Mouse (Mus musculus): Measurements from ENCODE around the gene Shisa2. TPM values are rescaled to one million over a fixed set of nuclear protein-coding genes. Genes with fewer than 3 reads are reported as not detected.
A peak's percentile ranks its signal among the peaks of the same experiment; 100 is the strongest.

Shisa2 gene
- polyA plus RNA-seq (2012) = not detected in 2 replicates

GRCm38 (mm10) chr14:59625158-59625805 lies at the start of gene Shisa2:
TSS of gene Shisa2 (plus strand) at chr14:59625308.
- Histone ChIP-seq H3K4me1 (ENCODE audit: control insufficient read depth) (no peaks in the 10 kb centered on the region), H3K4me3 (replicated peaks) (peak within 1 kb of the TSS; percentile 41), H3K36me3 (ENCODE audit: control insufficient read depth) (no peaks in the 10 kb centered on the region), H3K9me3 (ENCODE audit: control insufficient read depth, low read length) (no peaks in the 10 kb centered on the region), H3K27me3 (ENCODE audit: control insufficient read depth) (peaks cover 32% of the 10 kb centered on the region)
- no peak for TF ChIP-seq GATA1 (IDR thresholded peaks at IDR 0.05; ENCODE audit: low read length)
- TF ChIP-seq TAL1 (IDR thresholded peaks at IDR 0.05; ENCODE audit: low read length) = no peak

GRCm38 (mm10) chr14:59576385-59576784 lies 48.7 kb upstream of the Shisa2 start:
- Histone ChIP-seq H3K9me3 (ENCODE audit: control insufficient read depth, low read length) (no peaks in the 10 kb centered on the region), H3K4me1 (ENCODE audit: control insufficient read depth) (no peaks in the 10 kb centered on the region), H3K4me3 (replicated peaks) (no peak overlapping the region), H3K27me3 (ENCODE audit: control insufficient read depth) (no peaks in the 10 kb centered on the region), H3K36me3 (ENCODE audit: control insufficient read depth) (peaks cover 51% of the 10 kb centered on the region)
- TF ChIP-seq TAL1 (IDR thresholded peaks at IDR 0.05; ENCODE audit: low read length) (no peak), GATA1 (IDR thresholded peaks at IDR 0.05; ENCODE audit: low read length) (no peak)

- no peak for TF ChIP-seq GATA1 (IDR thresholded peaks at IDR 0.05; ENCODE audit: low read length)
- TF ChIP-seq TAL1 (IDR thresholded peaks at IDR 0.05; ENCODE audit: low read length) = no peak
- no peaks in the 10 kb centered on the region for H3K9me3 ChIP-seq (ENCODE audit: control insufficient read depth, low read length)
- no peak overlapping the region for H3K4me3 ChIP-seq (replicated peaks)
- H3K36me3 ChIP-seq (ENCODE audit: control insufficient read depth) = peaks cover 74% of the 10 kb centered on the region
- H3K4me1 ChIP-seq (ENCODE audit: control insufficient read depth) = no peaks in the 10 kb centered on the region
- no peaks in the 10 kb centered on the region for H3K27me3 ChIP-seq (ENCODE audit: control insufficient read depth)
Measured at GRCm38 (mm10) chr14:59590614-59591013, 34.5 kb upstream of the Shisa2 start.

GRCm38 (mm10) chr14:59591901-59592300 lies 33.2 kb upstream of the Shisa2 start:
- Histone ChIP-seq H3K4me3 (replicated peaks) (no peak overlapping the region), H3K4me1 (ENCODE audit: control insufficient read depth) (peaks cover 8% of the 10 kb centered on the region), H3K36me3 (ENCODE audit: control insufficient read depth) (peaks cover 64% of the 10 kb centered on the region), H3K27me3 (ENCODE audit: control insufficient read depth) (no peaks in the 10 kb centered on the region), H3K9me3 (ENCODE audit: control insufficient read depth, low read length) (no peaks in the 10 kb centered on the region)
- TF ChIP-seq GATA1 (IDR thresholded peaks at IDR 0.05; ENCODE audit: low read length) = no peak
- no peak for TF ChIP-seq TAL1 (IDR thresholded peaks at IDR 0.05; ENCODE audit: low read length)

GRCm38 (mm10) chr14:59592593-59592992 lies 32.5 kb upstream of the Shisa2 start:
- Histone ChIP-seq H3K27me3 (ENCODE audit: control insufficient read depth) (no peaks in the 10 kb centered on the region), H3K4me1 (ENCODE audit: control insufficient read depth) (peaks cover 13% of the 10 kb centered on the region), H3K36me3 (ENCODE audit: control insufficient read depth) (peaks cover 60% of the 10 kb centered on the region), H3K9me3 (ENCODE audit: control insufficient read depth, low read length) (no peaks in the 10 kb centered on the region), H3K4me3 (replicated peaks) (no peak overlapping the region)
- TF ChIP-seq TAL1 (IDR thresholded peaks at IDR 0.05; ENCODE audit: low read length) (no peak), GATA1 (IDR thresholded peaks at IDR 0.05; ENCODE audit: low read length) (no peak)

GRCm38 (mm10) chr14:59594988-59595387 lies 30.1 kb upstream of the Shisa2 start:
- Histone ChIP-seq H3K9me3 (ENCODE audit: control insufficient read depth, low read length) (no peaks in the 10 kb centered on the region), H3K36me3 (ENCODE audit: control insufficient read depth) (peaks cover 37% of the 10 kb centered on the region), H3K4me1 (ENCODE audit: control insufficient read depth) (peaks cover 20% of the 10 kb centered on the region), H3K4me3 (replicated peaks) (no peak overlapping the region), H3K27me3 (ENCODE audit: control insufficient read depth) (no peaks in the 10 kb centered on the region; the same call in none of the 2 replicates)
- TF ChIP-seq GATA1 (IDR thresholded peaks at IDR 0.05; ENCODE audit: low read length) (no peak), TAL1 (IDR thresholded peaks at IDR 0.05; ENCODE audit: low read length) (no peak)

GRCm38 (mm10) chr14:59597398-59598259 lies 27.5 kb upstream of the Shisa2 start, which contains the start of gene Cdadc1:
TSS of gene Cdadc1 (minus strand) at chr14:59597959.
- H3K4me1 ChIP-seq (ENCODE audit: control insufficient read depth) = peaks cover 20% of the 10 kb centered on the region

GRCm38 (mm10) chr14:59598260-59598627 lies 26.9 kb upstream of the Shisa2 start:
- peak overlapping the region; percentile 100 for H3K4me3 ChIP-seq (replicated peaks)
- peaks cover 17% of the 10 kb centered on the region for H3K36me3 ChIP-seq (ENCODE audit: control insufficient read depth)
- TF ChIP-seq TAL1 (IDR thresholded peaks at IDR 0.05; ENCODE audit: low read length) (no peak), GATA1 (IDR thresholded peaks at IDR 0.05; ENCODE audit: low read length) (no peak)
- peaks cover 20% of the 10 kb centered on the region for H3K4me1 ChIP-seq (ENCODE audit: control insufficient read depth)
- no peaks in the 10 kb centered on the region for H3K9me3 ChIP-seq (ENCODE audit: control insufficient read depth, low read length)
- H3K27me3 ChIP-seq (ENCODE audit: control insufficient read depth) = peaks cover 11% of the 10 kb centered on the region

More at GRCm38 (mm10) chr14:59597398-59598259, 27.5 kb upstream of the Shisa2 start, which contains the start of gene Cdadc1:
- peak within 1 kb of the TSS; percentile 100 for H3K4me3 ChIP-seq (replicated peaks)
- H3K9me3 ChIP-seq (ENCODE audit: control insufficient read depth, low read length) = no peaks in the 10 kb centered on the region
- TF ChIP-seq GATA1 (IDR thresholded peaks at IDR 0.05; ENCODE audit: low read length) (peak; percentile 27; the same call in 1 of the 2 replicates), TAL1 (IDR thresholded peaks at IDR 0.05; ENCODE audit: low read length) (no peak)
- H3K27me3 ChIP-seq (ENCODE audit: control insufficient read depth) = peaks cover 9% of the 10 kb centered on the region
- peaks cover 22% of the 10 kb centered on the region for H3K36me3 ChIP-seq (ENCODE audit: control insufficient read depth)
